Mouse (Mus musculus) spleen, embryonic (tissue): Measurements from ENCODE around the gene 4933406M09Rik.

Source experiments
- CTCF ChIA-PET: fragments of 350-600 bp; sonication (Branson Sonifier 250); formaldehyde crosslinking; loops from one replicate; lab custom pipeline; 2022; lab: Charles Lee

Gene 4933406M09Rik

DNA sequence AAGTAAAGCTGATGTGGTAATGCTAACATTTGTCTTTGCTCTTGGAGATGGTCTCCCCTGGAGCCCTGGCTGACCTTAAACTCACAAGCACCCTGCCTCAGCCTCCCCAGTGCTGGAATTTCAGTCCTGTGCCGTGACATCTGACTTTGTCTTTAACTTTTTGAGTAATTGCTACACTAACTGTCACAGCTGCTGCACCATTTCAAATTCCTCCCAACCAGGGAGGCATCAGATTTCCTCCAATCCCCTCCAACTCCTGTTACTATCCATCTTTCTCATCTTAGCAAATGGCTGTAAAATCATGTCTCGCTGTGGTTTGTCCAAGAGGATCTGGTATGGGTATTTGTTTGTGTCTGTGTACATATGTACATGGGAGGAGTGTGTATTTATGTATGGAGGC is 11.6 kb upstream of the 4933406M09Rik start:
- CTCF ChIA-PET = no interaction called here

DNA sequence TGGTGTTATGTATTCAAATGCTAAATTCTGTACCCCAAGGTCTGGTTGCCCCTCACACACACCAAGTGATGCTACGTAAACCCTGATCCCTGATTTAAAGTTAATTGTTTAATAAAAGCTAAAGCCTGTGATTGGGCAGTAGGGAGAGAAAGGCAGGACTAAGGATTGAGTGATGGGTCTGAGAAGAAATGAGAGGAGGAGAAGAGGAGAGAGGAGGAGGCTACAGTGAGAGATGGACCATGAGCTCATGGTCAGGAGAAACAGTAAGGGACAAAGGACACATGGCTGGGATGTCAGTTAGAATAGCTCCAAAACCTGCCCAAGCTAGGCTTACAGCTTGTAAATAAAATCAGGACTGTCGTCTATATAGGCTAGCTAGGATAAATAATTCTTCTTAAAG is 4.7 kb upstream of the 4933406M09Rik start:
- CTCF ChIA-PET = no interaction called here

DNA sequence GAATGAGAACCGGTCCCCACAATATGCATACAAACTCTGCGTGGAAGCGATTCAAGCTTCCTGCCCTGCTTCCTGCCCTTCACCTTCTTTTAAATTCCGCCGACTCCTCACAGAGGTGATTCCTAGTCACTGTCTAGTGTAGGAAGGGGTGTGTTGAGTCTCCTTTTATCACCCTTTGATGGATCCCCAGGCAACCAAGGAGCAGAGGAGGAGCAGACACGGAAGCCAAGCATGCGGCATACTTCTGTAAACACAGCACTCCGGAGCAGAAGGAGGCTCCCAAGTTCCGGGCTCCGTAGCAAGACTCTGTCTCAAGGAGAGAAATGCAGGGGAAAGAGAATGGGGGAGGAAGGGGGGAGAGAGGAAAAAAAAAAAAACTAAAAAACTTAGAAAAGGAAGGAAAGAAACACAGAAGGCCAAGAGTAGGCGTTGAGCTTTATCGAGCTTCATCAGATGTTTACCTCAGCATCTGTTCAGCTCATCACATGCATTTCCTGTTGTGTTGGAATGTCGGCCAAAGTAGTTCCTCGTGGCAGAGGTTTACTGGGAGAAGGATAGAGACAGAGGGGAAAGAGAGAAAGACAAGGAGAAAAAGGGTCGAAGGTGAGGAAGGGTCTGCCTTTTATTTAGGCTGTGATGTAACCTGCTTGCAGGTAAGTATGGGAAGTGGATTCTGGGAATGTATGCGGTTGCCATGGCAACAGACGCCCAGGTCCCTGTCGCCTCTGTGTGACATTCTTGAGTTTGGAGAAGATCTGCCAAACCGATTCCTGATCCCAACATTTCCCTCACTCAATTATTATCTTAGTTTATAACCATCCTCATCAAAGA is 3.7 kb upstream of the 4933406M09Rik start:
- CTCF ChIA-PET = no interaction called here

DNA sequence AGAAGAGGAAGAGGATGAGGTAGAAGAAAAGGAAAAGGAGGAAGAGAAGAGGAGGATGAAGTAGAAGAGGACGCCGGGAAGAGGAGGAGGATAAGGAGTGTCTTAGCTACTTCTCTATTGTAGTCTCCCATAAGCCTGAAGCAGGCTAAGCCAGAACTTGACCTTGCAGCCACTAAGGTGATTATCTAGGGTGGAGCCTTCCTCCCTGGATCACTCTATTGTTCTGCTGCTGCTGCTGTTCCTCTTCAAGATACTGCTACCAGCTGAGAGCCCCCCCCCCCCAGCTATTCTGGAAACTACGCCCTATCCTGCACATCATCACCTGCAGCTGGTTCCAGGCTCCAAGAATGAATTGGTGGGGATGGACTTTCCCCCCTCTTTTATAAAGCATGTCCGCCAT is 1.2 kb upstream of the 4933406M09Rik start:
- CTCF ChIA-PET = no interaction called here

DNA sequence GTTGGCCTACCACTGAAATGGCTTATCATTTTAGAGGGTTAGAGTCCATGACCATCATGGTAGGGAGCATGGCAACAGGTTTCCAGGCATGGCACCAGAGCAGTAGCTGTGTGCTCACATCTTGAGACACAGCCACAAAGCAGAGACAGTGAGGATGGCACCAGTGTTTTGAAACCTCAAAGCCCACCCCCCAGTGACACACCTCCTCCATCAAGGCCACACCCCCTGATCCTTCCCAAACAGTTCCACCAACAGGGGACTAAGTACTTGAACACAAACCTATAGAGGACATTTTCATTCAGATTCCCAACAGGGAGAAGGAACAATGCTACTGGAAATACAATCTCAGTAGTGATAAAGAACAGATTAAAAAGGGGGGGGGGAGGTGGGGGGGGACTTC is 564 bp upstream of the 4933406M09Rik start:
- CTCF ChIA-PET = no interaction called here

DNA sequence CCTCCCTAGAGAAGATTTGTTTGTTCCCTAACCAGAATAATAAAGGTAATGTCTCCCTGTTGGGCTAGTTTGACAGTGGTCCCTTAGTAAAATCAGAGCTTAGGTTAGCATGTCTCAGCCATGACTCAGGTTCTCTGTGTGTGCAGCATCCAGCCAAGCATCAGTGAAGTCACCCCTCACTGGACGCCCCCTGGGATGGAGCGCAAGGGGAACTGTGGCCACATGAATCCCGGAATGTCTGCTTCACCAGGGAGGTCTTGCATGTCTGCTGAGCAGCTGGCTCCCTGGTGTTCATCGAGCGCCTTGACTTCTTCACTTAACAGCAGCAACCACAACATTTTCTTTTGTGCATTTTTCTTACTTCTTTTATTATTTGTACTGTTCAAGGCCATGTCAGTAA is 8.1 kb downstream of the 4933406M09Rik start:
- CTCF ChIA-PET = no interaction called here

DNA sequence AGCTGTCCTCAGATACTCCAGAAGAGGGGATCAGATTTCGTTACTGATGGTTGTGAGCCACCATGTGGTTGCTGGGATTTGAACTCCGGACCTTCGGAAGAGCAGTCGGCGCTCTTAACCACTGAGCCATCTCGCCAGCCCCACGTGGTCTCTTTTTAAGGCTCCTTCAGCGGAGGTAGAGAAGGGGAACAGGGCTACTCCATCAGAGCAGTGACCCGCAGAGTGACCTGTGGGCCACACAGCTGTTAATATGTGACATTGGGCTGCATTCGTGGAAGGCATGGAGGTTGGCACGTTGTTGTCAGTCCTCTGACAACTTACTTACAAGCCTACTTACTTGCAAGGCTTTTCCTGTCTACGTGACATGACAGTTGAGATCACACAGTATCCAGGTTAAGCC is 12.5 kb downstream of the 4933406M09Rik start:
- CTCF ChIA-PET = no interaction called here

DNA sequence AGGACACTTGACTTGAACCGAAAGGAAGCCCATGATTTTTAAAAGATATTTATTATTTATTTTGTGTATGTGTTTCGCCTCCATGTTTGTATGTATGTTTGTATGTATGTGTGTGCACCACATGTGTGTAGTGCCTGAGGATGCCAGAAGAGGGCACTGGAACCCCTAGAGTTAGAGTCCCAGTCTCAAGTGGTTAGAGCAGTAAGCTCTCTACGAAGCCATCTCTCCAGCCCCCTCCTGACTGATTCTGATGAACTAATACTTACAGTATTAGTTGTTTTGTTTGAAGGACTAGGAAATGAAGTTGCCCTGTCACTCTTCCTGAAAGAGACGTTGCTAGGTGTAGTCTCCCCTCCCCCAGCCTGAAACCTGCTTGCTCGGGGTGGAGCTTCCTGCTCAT is 14.0 kb downstream of the 4933406M09Rik start:
- CTCF ChIA-PET = no interaction called here

DNA sequence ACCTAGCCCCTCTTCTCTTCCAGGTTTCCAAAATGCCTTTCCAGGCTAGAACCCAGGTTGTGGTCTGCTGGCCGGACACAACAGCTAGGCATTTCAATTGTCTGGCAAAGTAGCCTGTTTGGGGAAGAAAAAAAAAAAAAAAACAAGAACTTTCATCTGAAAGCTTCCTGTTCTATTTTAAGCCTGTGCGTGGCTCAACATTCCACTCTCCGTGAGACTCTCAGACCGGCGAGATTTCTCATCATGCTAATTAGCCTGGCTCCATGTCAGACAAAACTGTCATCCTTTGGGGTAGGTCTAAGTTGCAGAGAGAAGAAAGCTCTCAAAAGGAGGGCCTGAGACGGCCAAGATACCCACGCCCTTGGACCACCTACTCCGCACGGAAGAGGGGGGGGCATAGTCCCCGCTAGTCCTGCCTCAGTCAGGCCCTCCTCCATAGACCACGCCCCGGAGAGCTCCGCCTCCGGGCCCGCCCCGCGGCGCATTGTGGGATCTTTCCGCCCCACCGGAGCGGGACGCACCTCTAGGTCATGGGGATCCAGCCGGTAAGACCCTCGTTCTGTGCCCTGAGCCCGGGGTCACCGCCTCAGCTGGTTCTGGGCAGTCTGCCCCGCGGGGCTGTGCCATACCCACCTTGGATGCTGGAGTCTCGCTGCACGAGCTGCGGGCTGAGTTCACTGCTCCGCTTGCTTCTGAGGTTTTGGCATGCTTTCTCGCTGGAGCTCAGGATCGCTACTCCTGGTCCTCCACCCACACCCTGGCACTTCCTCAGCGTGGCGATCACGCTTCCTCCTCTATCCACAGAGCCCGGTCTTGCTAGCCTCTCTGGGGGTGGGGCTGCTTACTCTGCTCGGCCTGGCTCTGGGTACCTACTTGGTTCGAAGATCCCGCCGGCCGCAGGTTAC is 20.0 kb downstream of the 4933406M09Rik start, which contains the start of gene Cyb5r1:
Gene Cyb5r1 (plus strand): TSS at position 51 of the 905 bp plus-strand sequence.
- CTCF ChIA-PET = interaction anchor here (0.6 kb wide), 1 partner anchor 18 kb away, joined by 3 read pairs; no protein-coding TSS in a partner anchor

DNA sequence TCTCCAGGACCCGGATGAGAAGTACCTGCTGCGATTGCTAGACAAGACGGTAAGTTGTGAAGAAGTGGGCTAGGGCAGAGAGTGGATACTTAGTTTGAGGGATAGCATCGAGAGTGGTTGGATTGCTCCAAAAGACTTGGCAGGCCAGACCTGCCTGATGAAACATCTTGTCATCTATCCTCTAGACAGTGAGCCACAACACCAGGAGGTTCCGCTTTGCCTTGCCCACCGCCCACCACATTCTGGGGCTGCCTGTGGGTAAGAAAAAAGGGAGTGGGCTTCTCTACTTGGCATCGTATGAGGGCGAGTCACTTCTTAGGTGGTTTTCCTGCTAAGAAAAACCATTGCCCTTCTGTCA is 20.7 kb downstream of the 4933406M09Rik start:
- CTCF ChIA-PET = no interaction called here

DNA sequence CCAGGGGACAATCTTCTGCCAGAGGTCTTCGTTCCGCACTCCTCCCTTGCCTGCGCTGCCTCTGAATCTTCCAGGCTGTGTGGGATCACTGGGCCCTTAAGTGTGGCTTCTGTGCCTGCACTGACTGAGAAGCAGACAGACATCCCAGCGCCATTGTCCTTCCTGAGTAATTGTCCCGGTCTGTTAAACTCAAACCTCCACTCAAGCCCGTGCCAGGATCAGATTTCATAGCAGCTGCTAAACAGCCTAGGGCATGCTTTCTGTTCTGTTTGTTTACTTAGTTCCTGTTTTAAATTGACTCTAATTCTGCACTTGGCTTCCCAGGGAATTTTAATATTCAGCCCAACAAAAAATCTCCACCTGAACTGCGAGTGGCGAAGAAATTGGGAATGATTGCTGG is 22.3 kb downstream of the 4933406M09Rik start:
- CTCF ChIA-PET = no interaction called here

DNA sequence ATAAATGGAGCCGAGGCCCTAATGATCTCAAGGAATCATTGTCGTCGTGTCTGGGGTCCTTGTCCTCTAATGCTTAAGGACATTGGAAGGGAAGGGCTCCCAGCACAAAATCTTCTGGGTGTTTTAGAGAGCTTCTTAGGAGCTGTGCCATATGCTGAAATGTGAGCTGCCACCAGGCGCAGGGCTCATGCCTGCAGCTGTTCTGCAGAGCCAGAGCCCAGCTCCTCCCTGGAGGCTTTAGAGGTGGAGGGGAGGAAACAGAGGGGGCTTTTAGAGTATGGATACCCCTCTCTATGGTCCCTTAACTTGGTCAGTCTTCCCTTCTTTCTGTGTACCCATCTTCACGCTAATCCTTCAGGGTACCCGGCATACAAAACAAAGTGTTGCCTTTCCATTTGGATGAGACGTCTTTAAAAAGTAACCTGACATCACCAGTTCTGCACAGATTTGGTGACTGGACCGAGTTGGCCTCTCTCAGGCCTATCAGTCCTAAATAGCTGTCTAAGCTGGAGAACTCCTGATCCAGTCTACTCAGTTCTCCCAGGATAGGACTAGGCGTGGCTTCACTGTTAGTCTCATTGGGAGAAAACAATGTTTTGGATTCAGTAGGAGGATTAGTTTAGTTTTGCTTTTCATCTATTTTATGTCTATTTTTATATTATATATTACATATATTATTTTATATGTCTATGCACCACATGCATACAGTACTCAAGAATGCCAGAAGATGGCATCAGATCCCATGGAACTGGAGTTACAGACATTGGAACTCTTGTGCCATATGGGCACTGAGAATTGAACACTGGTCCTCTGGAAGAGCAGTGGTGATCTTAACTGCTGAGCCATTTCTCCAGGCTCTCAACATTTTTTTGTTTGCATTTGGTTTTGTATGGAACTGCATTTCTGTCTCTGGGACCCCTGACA is 26.2 kb downstream of the 4933406M09Rik start:
- CTCF ChIA-PET = interaction anchor here (0.6 kb wide), 1 partner anchor 760 kb away, joined by 4 read pairs; no protein-coding TSS in a partner anchor

DNA sequence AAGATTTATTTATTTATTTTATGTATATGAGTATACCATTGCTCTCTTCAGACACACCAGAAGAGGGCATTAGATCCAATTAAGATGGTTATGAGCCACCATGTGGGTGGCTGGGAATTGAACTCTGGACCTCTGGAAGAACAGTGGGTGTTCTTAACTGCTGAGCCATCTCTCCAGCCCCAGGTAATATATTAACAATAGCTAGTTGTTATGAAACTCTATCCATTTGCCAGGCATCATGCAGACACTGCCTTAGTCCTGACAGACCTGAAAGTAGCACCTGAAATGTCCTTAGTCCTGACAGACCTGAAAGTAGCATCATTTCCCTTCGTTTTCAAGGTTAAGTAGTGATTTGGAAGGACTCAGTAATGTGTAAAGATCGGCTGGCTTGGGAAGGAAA is 28.3 kb downstream of the 4933406M09Rik start:
- CTCF ChIA-PET = no interaction called here

DNA sequence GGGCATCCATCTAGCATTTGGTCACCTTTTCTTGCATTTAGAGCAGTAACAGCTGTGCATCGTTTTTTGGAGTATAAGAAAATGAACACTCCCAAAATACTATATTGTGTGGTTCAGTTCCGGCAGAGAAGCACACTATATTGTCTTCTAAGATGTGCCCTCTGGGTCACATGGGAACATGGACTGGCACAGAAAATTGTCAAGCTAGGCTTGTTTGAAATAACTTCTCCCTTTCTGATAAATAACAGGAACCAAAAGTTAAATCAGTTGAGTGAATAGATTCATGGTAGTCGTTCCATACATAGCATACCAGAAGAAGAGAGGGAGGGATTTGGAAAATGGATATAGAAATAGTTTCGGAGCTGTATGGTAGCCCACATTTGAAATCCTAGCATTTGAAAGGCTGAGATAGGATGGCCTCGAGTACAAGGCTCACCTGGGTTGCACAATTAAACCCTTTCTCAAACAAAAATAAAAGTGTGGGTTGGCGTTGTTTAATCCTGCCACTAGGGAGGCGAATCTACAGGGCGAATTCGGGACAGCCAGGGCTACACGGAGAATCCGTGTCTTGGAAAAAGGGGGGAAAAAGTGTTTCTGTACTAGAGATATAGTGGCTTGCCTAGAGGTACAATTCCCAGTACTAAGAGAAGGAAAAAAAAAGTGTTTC is 28.9 kb downstream of the 4933406M09Rik start:
- CTCF ChIA-PET = no interaction called here

DNA sequence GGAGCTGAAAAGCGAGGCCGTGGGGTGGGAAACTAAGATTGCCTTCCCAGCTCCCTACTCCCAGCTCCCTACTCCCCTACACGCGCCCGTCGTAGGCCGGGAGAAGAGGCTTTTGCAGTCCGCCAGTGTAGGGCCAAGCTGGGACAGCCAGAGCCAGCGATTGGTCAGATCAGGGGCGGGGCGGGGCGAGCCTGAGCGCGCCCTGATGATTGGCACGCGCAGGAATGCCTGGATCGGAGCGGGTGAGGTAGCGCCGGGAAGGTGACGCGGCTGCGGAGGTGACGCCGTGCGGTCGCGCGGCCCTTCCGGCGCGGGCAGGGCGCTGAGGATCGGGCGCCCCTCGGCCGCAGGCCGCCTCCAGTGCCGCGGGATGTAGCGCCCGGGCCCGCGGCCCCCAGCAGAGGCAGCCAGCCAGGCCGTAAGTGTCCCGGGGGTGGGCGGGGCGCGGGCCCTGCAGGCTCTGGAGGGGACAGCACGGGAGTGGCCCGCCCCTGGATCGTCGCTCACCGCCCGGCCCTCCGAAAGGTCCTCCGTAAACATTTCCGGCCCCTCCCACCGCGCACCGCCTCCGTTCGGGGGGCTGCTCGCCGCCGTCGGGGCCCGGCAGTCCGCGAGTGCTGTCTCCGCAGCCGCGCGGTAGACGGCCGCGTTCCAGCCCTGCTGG is 29.6 kb downstream of the 4933406M09Rik start, which contains the start of gene Adipor1:
Gene Adipor1 (plus strand): TSS at position 211 of the 664 bp plus-strand sequence.
- CTCF ChIA-PET = no interaction called here

DNA sequence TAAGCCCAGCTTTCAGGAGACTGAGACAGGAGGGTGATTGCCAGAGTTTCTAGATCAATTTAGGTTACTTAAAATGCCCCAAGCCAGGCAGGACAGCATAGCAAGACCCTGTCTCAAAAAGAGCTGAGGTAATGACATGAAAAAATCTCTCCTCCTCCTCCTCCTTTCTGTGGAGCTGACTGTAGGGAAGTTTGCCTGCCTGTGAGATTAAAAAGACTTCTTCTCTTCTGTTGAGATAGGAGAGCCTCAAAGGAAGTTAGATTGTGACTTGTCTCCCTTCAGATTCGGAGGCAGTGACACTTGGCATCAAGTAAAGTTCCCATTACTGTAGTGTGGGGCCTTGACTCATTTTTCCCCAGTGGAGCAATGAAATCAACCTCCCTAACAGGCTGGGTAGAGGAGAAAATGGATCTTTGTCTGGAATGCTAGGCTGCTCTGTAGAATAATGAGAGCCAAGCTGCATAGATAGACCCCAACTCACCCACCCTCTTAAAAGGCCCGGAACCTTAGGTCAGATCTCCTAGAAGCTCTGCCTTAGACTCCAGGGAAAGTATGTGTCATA is 32.8 kb downstream of the 4933406M09Rik start:
- CTCF ChIA-PET = no interaction called here

DNA sequence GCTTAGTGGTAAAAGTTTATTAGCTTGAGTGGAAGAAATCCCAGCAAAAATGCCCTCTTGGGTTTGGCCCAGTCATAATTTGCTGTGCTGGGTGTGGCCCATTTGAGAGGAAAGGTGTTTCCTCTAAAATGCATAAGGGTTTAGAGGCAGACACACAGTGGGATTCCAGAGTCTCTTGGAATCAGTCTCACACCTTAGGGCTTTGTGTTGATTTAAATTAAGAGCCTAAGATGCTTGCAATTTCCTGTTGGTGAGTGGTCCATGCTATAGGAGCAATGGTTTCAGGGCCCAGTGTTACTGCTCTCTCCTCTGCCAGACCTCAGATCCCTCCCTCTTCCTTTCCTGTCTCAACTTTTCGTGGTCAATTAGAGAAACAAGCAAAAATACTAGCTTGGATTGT is 33.4 kb downstream of the 4933406M09Rik start:
- CTCF ChIA-PET = no interaction called here

DNA sequence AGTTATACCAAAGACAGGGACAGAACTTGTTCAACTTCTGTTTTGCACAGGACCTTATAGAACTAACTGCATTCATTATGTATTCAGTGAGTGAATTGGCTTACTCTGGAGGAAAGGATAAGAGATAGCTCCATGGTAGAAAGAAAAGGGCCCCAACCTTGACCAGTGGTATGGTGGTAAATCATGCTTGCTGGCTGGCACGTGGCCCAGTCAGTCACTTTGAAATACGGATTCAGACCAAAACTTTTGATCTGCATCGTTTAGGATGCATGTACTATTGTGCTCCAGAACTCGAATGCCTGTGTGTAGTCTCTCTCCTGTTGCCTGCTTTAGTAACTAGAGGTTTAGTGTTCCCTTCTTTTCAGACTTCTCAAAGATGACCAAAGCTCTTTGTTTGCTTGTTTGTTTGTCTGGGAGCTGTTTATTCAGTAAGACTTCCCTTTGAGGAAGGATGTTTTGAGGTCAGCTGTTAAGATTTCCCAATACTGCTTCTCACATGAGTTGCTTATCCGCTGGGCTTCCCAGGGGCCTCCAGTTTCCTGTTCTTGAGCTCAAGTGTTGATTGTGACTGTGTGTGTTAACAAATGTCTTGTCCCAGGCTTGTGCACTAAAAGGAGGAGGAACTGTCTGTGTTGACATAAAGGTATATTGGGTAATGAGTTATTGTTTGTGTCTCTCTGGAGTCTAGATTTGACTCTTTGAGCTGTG is 34.2 kb downstream of the 4933406M09Rik start:
- CTCF ChIA-PET = no interaction called here

DNA sequence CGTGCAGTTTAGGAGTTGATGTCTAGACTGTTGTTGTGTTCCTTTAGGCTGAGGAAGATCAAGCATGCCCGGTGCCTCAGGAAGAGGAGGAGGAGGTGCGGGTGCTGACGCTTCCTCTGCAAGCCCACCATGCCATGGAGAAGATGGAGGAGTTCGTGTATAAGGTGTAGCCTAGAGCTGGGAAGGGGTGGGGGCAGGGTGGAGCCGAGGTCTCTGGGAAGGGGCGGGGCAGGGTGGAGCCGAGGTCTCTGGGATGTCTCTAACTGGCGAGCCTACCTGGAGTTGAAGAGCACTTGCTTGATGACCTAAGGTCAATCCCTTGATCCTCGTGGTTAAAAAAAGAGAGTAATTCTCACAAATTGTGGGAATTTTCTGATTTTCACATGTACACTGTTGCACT is 38.2 kb downstream of the 4933406M09Rik start:
- CTCF ChIA-PET = no interaction called here
